18 mouse cellular contexts compared by ENCODE assay signal in genomic region chr3:104543825-104544224, GRCm38 (mm10). TPM values are rescaled to one million over a fixed set of nuclear protein-coding genes. Genes with fewer than 3 reads are reported as not detected.
A peak's percentile ranks its signal among the peaks of the same experiment; 100 is the strongest.
DNase-seq lines count a peak whose midpoint lies in the region; ATAC-seq and TF ChIP-seq lines count a peak whose summit lies in the region.
"Had no signal": no experiment of that assay in that cellular context is flagged by ENCODE, and none has a peak within 500 bp of the region (broad histone marks: within the 10 kb centered on the region; RNA-seq: fewer than 3 reads in every experiment).

No protein-coding gene starts in this region.

- peak; percentile 26; the same call in 1 of the 2 replicates for TF ChIP-seq CTCF in forebrain, postnatal 0 days (IDR thresholded peaks at IDR 0.05; ENCODE audit: low read depth)
- 0 out of 2 replicates have a peak, but pooled peaks have one; percentile 9 for TF ChIP-seq CTCF in kidney, adult 2 months (conservative IDR thresholded peaks at IDR 0.05; ENCODE audit: insufficient read depth, insufficient read length, low read depth, low read length)

- H3K9ac ChIP-seq in forebrain, postnatal 0 days, result no peak overlapping the region
- H3K9ac ChIP-seq in forebrain, embryonic 13.5 days, result no peak overlapping the region
- no peak overlapping the region for H3K9ac ChIP-seq in kidney, embryonic 14.5 days (ENCODE audit: low read depth, low read length)
- H3K9ac ChIP-seq: hindbrain, embryonic 14.5 days; liver, embryonic 13.5 days; neural tube, embryonic 12.5 days had no signal

- no peak for TF ChIP-seq POLR2A in kidney, adult 2 months (IDR thresholded peaks at IDR 0.05; ENCODE audit: low read depth, low read length)

- DNase-seq in forebrain, postnatal 0 days, result no peak
- DNase-seq in kidney, adult 2 months, result no peak
- peak; percentile 29 for DNase-seq in 416B (ENCODE audit: low read depth)
- DNase-seq in brain, adult 2 months (ENCODE audit: low read depth, low spot score), result peak; percentile 29
- no peak for DNase-seq in B cell, adult 2 months
- no peak for DNase-seq in layer of hippocampus, adult 11-12 months (ENCODE audit: low spot score)
- DNase-seq: kidney, adult 11 months; kidney, postnatal 25 days; left cerebral cortex, postnatal 4 days; liver, embryonic 13.5 days; lung, postnatal 14 days; spleen, adult 18-20 months; thymus, adult 2 months had no signal

- no peaks in the 10 kb centered on the region for H3K9me3 ChIP-seq in forebrain, postnatal 0 days (ENCODE audit: low read length)
- H3K9me3 ChIP-seq in forebrain, embryonic 13.5 days (replicated peaks), result no peaks in the 10 kb centered on the region
- no peaks in the 10 kb centered on the region for H3K9me3 ChIP-seq in kidney, embryonic 14.5 days (ENCODE audit: control insufficient read depth, low read length)
- H3K9me3 ChIP-seq: liver, embryonic 13.5 days; neural tube, embryonic 12.5 days had no signal

- H3K4me1 ChIP-seq in forebrain, postnatal 0 days (ENCODE audit: insufficient read depth), result no peaks in the 10 kb centered on the region
- peaks cover 13% of the 10 kb centered on the region for H3K4me1 ChIP-seq in forebrain, embryonic 13.5 days
- H3K4me1 ChIP-seq in kidney, adult 2 months (ENCODE audit: control insufficient read depth, insufficient read depth, low read length), result peaks cover 16% of the 10 kb centered on the region; the same call in 1 of the 2 replicates
- peaks cover 10% of the 10 kb centered on the region for H3K4me1 ChIP-seq in kidney, embryonic 14.5 days (ENCODE audit: control insufficient read depth, insufficient read depth, low read length)

- H3K36me3 ChIP-seq in forebrain, postnatal 0 days (ENCODE audit: insufficient read depth), result no peaks in the 10 kb centered on the region
- no peaks in the 10 kb centered on the region for H3K36me3 ChIP-seq in forebrain, embryonic 13.5 days (ENCODE audit: poor library complexity, severe bottlenecking)
- no peaks in the 10 kb centered on the region for H3K36me3 ChIP-seq in kidney, adult 2 months (ENCODE audit: control insufficient read depth, insufficient read depth, low read length)
- no peaks in the 10 kb centered on the region for H3K36me3 ChIP-seq in kidney, embryonic 14.5 days (ENCODE audit: control insufficient read depth, insufficient read depth, low read length)
- H3K36me3 ChIP-seq: liver, embryonic 13.5 days; neural tube, embryonic 12.5 days had no signal

- no peak overlapping the region for H3K27ac ChIP-seq in forebrain, postnatal 0 days (ENCODE audit: low read depth, low read length)
- H3K27ac ChIP-seq in forebrain, embryonic 13.5 days, result no peak overlapping the region
- no peak overlapping the region for H3K27ac ChIP-seq in kidney, adult 2 months (ENCODE audit: insufficient read depth, low read depth, low read length)
- H3K27ac ChIP-seq in kidney, embryonic 14.5 days (ENCODE audit: low read depth, low read length), result no peak overlapping the region
- H3K27ac ChIP-seq: hindbrain, embryonic 14.5 days; liver, embryonic 13.5 days; neural tube, embryonic 12.5 days had no signal

- 98% methylated on average over 3 of the region's 3 CpGs for WGBS in forebrain, postnatal 0 days
- WGBS in forebrain, embryonic 13.5 days, result 98% methylated on average over 3 of the region's 3 CpGs
- WGBS in kidney, adult 2 months, result 94% methylated on average over 3 of the region's 3 CpGs
- 84% methylated on average over 3 of the region's 3 CpGs for WGBS in kidney, embryonic 14.5 days

- ATAC-seq in forebrain, postnatal 0 days, result no peak
- ATAC-seq in forebrain, embryonic 13.5 days, result no peak
- ATAC-seq in kidney, embryonic 14.5 days (ENCODE audit: low FRiP score, low TSS enrichment), result no peak
- ATAC-seq: forebrain, embryonic 14.5 days had no signal

- no peak overlapping the region for H3K4me2 ChIP-seq in forebrain, postnatal 0 days (ENCODE audit: low read depth)
- no peak overlapping the region for H3K4me2 ChIP-seq in forebrain, embryonic 13.5 days
- H3K4me2 ChIP-seq in kidney, embryonic 14.5 days (replicated peaks; ENCODE audit: low read depth, low read length), result no peak overlapping the region
- H3K4me2 ChIP-seq: hindbrain, embryonic 14.5 days; liver, embryonic 13.5 days; neural tube, embryonic 12.5 days had no signal

- no peak overlapping the region for H3K4me3 ChIP-seq in forebrain, postnatal 0 days (ENCODE audit: low read depth, low read length)
- H3K4me3 ChIP-seq in forebrain, embryonic 13.5 days, result no peak overlapping the region
- no peak overlapping the region for H3K4me3 ChIP-seq in kidney, adult 2 months (ENCODE audit: insufficient read depth, low read depth, low read length)
- no peak overlapping the region for H3K4me3 ChIP-seq in kidney, embryonic 14.5 days (ENCODE audit: low read length)
- H3K4me3 ChIP-seq: liver, embryonic 13.5 days; neural tube, embryonic 12.5 days had no signal

- H3K27me3 ChIP-seq in forebrain, postnatal 0 days (ENCODE audit: insufficient read depth, low read length), result no peaks in the 10 kb centered on the region
- H3K27me3 ChIP-seq in forebrain, embryonic 13.5 days, result no peaks in the 10 kb centered on the region
- no peaks in the 10 kb centered on the region for H3K27me3 ChIP-seq in kidney, adult 2 months (replicated peaks; ENCODE audit: control insufficient read depth, insufficient read depth, low read length)
- no peaks in the 10 kb centered on the region; the same call in 1 of the 2 replicates for H3K27me3 ChIP-seq in kidney, embryonic 14.5 days (ENCODE audit: control insufficient read depth, insufficient read depth, low read length)
- H3K27me3 ChIP-seq: liver, embryonic 13.5 days; neural tube, embryonic 12.5 days had no signal

RNA-seq across cellular contexts. Expression of gene Lrig2, which starts 32.1 kb away (rescaled TPM):
- 32.2 and 45.1 TPM in 2 replicates for total RNA-seq in forebrain, postnatal 0 days (2014; rRNA removed)
- polyA plus RNA-seq in forebrain, postnatal 0 days (2015; fragmentation: Nextera tagmentation; extraction: Ambion mirVana), result 8.5 and 14.8 TPM in 2 replicates
- 23.1 and 24.4 TPM in 2 replicates for polyA plus RNA-seq in forebrain, embryonic 13.5 days (2015; fragmentation: Nextera tagmentation; extraction: Ambion mirVana)
- polyA plus RNA-seq in kidney, adult 2 months (2012; rRNA removed), result 4.6 and 4.8 TPM in 2 replicates
- 9.8 and 25.6 TPM in 2 replicates for polyA plus RNA-seq in kidney, embryonic 14.5 days (2014; fragmentation: Nextera tagmentation; extraction: Ambion mirVana)

Comparison
In these comparisons a context has a peak if more than half of its experiments do, and no peak if none do; other contexts are left out.
1. DNase-seq: peak in 416B (single experiment) and brain, adult 2 months (single experiment); none in forebrain, postnatal 0 days (single experiment), kidney, adult 2 months (single experiment), B cell, adult 2 months (0 of 2) and layer of hippocampus, adult 11-12 months (single experiment).